16 mouse cellular contexts compared by ENCODE assay signal in the genomic region with DNA sequence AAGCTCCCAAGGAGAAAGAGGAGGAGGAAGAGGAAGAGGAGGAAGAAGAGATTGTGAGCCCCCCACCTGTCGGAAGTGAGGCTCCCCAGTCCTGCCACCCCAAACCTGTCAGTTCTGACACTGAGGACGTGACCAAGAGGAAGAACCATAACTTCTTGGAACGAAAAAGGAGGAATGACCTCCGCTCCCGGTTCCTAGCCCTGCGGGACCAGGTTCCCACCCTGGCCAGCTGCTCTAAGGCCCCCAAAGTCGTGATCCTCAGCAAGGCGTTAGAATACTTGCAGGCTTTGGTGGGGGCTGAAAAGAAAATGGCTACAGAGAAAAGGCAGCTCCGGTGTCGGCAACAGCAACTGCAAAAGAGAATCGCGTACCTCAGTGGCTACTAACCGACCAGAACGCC. TPM values are rescaled to one million over a fixed set of nuclear protein-coding genes. Genes with fewer than 3 reads are reported as not detected.
DNase-seq lines count a peak whose midpoint lies in the region; ATAC-seq and TF ChIP-seq lines count a peak whose summit lies in the region.
"Had no signal": no experiment of that assay in that cellular context is flagged by ENCODE, and none has a peak within 500 bp of the region (broad histone marks: within the 10 kb centered on the region; RNA-seq: fewer than 3 reads in every experiment).

No protein-coding gene starts in this region.

- no peaks in the 10 kb centered on the region; the same call in 1 of the 2 replicates for H3K36me3 ChIP-seq in embryonic facial prominence, embryonic 11.5 days (replicated peaks; ENCODE audit: control insufficient read depth, insufficient read depth, low read depth, low read length)
- peaks cover 31% of the 10 kb centered on the region for H3K36me3 ChIP-seq in forebrain, embryonic 14.5 days (ENCODE audit: control insufficient read depth, insufficient read depth, low read length)
- peaks cover 10% of the 10 kb centered on the region; the same call in 1 of the 2 replicates for H3K36me3 ChIP-seq in hindbrain, postnatal 0 days (ENCODE audit: insufficient read depth, low read length)
- H3K36me3 ChIP-seq in midbrain, postnatal 0 days (ENCODE audit: insufficient read depth, low read length) = peaks cover 14% of the 10 kb centered on the region; the same call in 1 of the 2 replicates
- H3K36me3 ChIP-seq: heart, embryonic 12.5 days; liver, embryonic 13.5 days had no signal

- no peak for ATAC-seq in embryonic facial prominence, embryonic 11.5 days (replicated peaks; ENCODE audit: insufficient number of reproducible peaks, low FRiP score, low TSS enrichment, low read depth)
- ATAC-seq in forebrain, embryonic 14.5 days = no peak
- no peak for ATAC-seq in hindbrain, postnatal 0 days
- ATAC-seq in midbrain, postnatal 0 days (ENCODE audit: low FRiP score) = no peak
- ATAC-seq: activated CD4-positive, CD25-positive, alpha-beta regulatory T cell, adult 4 months had no signal

- intact Hi-C loops in gastrocnemius, postnatal 14 days (cut with DNase I; ENCODE audit: low total_unique reads) = no loop called here

- H3K27ac ChIP-seq in embryonic facial prominence, embryonic 11.5 days (replicated peaks; ENCODE audit: low read depth, low read length) = no peak overlapping the region; the same call in 1 of the 2 replicates
- H3K27ac ChIP-seq in forebrain, embryonic 14.5 days (ENCODE audit: low read depth, low read length) = peak overlapping the region; percentile 84
- peak overlapping the region; percentile 75; the same call in 1 of the 2 replicates for H3K27ac ChIP-seq in hindbrain, postnatal 0 days
- peak overlapping the region; percentile 70; the same call in 1 of the 2 replicates for H3K27ac ChIP-seq in midbrain, postnatal 0 days (ENCODE audit: low read depth, low read length)
- H3K27ac ChIP-seq: liver, embryonic 13.5 days had no signal

- H3K9ac ChIP-seq in embryonic facial prominence, embryonic 11.5 days (replicated peaks; ENCODE audit: low read length) = 0 out of 2 replicates have a peak overlapping the region, but pooled peaks have one; percentile 7
- H3K9ac ChIP-seq in forebrain, embryonic 14.5 days (ENCODE audit: low read length) = peak overlapping the region; percentile 54
- H3K9ac ChIP-seq in hindbrain, postnatal 0 days (replicated peaks; ENCODE audit: low read length) = peak overlapping the region; percentile 29; the same call in 1 of the 2 replicates
- H3K9ac ChIP-seq in midbrain, postnatal 0 days (replicated peaks; ENCODE audit: low read length, poor library complexity, severe bottlenecking) = 0 out of 2 replicates have a peak overlapping the region, but pooled peaks have one; percentile 48
- H3K9ac ChIP-seq: heart, embryonic 12.5 days; liver, embryonic 13.5 days had no signal

- DNase-seq in embryonic facial prominence, embryonic 11.5 days (ENCODE audit: low spot score) = no peak
- DNase-seq in forebrain, embryonic 14.5 days (ENCODE audit: low spot score) = no peak
- DNase-seq in hindbrain, postnatal 0 days (ENCODE audit: low spot score) = no peak
- no peak for DNase-seq in midbrain, postnatal 0 days (ENCODE audit: low spot score)
- DNase-seq in spleen, adult 18-20 months = no peak
- no peak for DNase-seq in urinary bladder, postnatal 25 days (ENCODE audit: low spot score)
- DNase-seq in gastrocnemius, postnatal 14 days = no peak
- DNase-seq: cerebellum, adult 9-10 months; kidney, adult 9 months; liver, embryonic 13.5 days; lung, postnatal 14 days had no signal

- no peak for TF ChIP-seq CTCF in hindbrain, postnatal 0 days (IDR thresholded peaks at IDR 0.05; ENCODE audit: low read depth)
- TF ChIP-seq CTCF in midbrain, postnatal 0 days (IDR thresholded peaks at IDR 0.05) = no peak

- 62% methylated on average over 14 of the region's 14 CpGs for WGBS in embryonic facial prominence, embryonic 11.5 days
- 42% methylated on average over 14 of the region's 14 CpGs for WGBS in forebrain, embryonic 14.5 days
- 24% methylated on average over 14 of the region's 14 CpGs for WGBS in hindbrain, postnatal 0 days
- WGBS in midbrain, postnatal 0 days = 23% methylated on average over 14 of the region's 14 CpGs

- H3K27me3 ChIP-seq in embryonic facial prominence, embryonic 11.5 days (ENCODE audit: control insufficient read depth, insufficient read depth, low read length) = no peaks in the 10 kb centered on the region
- no peaks in the 10 kb centered on the region for H3K27me3 ChIP-seq in forebrain, embryonic 14.5 days (replicated peaks; ENCODE audit: control insufficient read depth, insufficient read depth, low read length)
- no peaks in the 10 kb centered on the region for H3K27me3 ChIP-seq in hindbrain, postnatal 0 days (ENCODE audit: insufficient read depth, low read length)
- no peaks in the 10 kb centered on the region for H3K27me3 ChIP-seq in midbrain, postnatal 0 days (ENCODE audit: insufficient read depth, low read length)

- no peaks in the 10 kb centered on the region for H3K4me1 ChIP-seq in embryonic facial prominence, embryonic 11.5 days (ENCODE audit: control insufficient read depth, insufficient read depth, low read length)
- peaks cover 22% of the 10 kb centered on the region for H3K4me1 ChIP-seq in forebrain, embryonic 14.5 days (ENCODE audit: control insufficient read depth, insufficient read depth, low read length)
- peaks cover 19% of the 10 kb centered on the region for H3K4me1 ChIP-seq in hindbrain, postnatal 0 days (ENCODE audit: insufficient read depth, low read length)
- H3K4me1 ChIP-seq in midbrain, postnatal 0 days (ENCODE audit: insufficient read depth, low read length) = peaks cover 9% of the 10 kb centered on the region; the same call in 1 of the 2 replicates

- no peak overlapping the region; the same call in 1 of the 2 replicates for H3K4me2 ChIP-seq in embryonic facial prominence, embryonic 11.5 days (ENCODE audit: low read depth, low read length)
- peak overlapping the region; percentile 73 for H3K4me2 ChIP-seq in forebrain, embryonic 14.5 days (ENCODE audit: low read length)
- peak overlapping the region; percentile 90 for H3K4me2 ChIP-seq in hindbrain, postnatal 0 days (ENCODE audit: low read depth, low read length)
- H3K4me2 ChIP-seq in midbrain, postnatal 0 days (ENCODE audit: low read depth, low read length, poor library complexity, severe bottlenecking) = peak overlapping the region; percentile 86
- H3K4me2 ChIP-seq: heart, embryonic 12.5 days; liver, embryonic 13.5 days had no signal

- no peaks in the 10 kb centered on the region for H3K9me3 ChIP-seq in embryonic facial prominence, embryonic 11.5 days (replicated peaks; ENCODE audit: control insufficient read depth, low read length)
- no peaks in the 10 kb centered on the region for H3K9me3 ChIP-seq in forebrain, embryonic 14.5 days (replicated peaks; ENCODE audit: control insufficient read depth, low read length)
- no peaks in the 10 kb centered on the region for H3K9me3 ChIP-seq in hindbrain, postnatal 0 days (ENCODE audit: low read length)
- H3K9me3 ChIP-seq in midbrain, postnatal 0 days (ENCODE audit: low read length) = no peaks in the 10 kb centered on the region
- H3K9me3 ChIP-seq: heart, embryonic 12.5 days; liver, embryonic 13.5 days had no signal

- H3K4me3 ChIP-seq in embryonic facial prominence, embryonic 11.5 days (ENCODE audit: low read depth, low read length) = no peak overlapping the region
- peak overlapping the region; percentile 91; the same call in 1 of the 2 replicates for H3K4me3 ChIP-seq in forebrain, embryonic 14.5 days (ENCODE audit: low read depth, low read length)
- peak overlapping the region; percentile 91; the same call in 1 of the 2 replicates for H3K4me3 ChIP-seq in hindbrain, postnatal 0 days (ENCODE audit: low read length)
- peak overlapping the region; percentile 80; the same call in 1 of the 2 replicates for H3K4me3 ChIP-seq in midbrain, postnatal 0 days (ENCODE audit: low read depth, low read length)
- H3K4me3 ChIP-seq: heart, embryonic 12.5 days; liver, embryonic 13.5 days had no signal

RNA-seq across cellular contexts. Expression of a gene that starts 4.7 kb away (rescaled TPM):
- polyA plus RNA-seq in embryonic facial prominence, embryonic 11.5 days (2014; fragmentation: Nextera tagmentation; extraction: Ambion mirVana) = 40.0 and 46.3 TPM in 2 replicates
- 70.5 and 77.4 TPM in 2 replicates for polyA plus RNA-seq in forebrain, embryonic 14.5 days (2014; fragmentation: Nextera tagmentation; extraction: Ambion mirVana)
- 67.5 and 79.4 TPM in 2 replicates for total RNA-seq in hindbrain, postnatal 0 days (2014; rRNA removed)
- 34.3 and 34.8 TPM in 2 replicates for polyA plus RNA-seq in hindbrain, postnatal 0 days (2015; fragmentation: Nextera tagmentation; extraction: Ambion mirVana)
- total RNA-seq in midbrain, postnatal 0 days (2014; rRNA removed) = 75.7 and 77.3 TPM in 2 replicates
- 37.6 and 42.2 TPM in 2 replicates for polyA plus RNA-seq in midbrain, postnatal 0 days (2015; fragmentation: Nextera tagmentation; extraction: Ambion mirVana)
- 1 to 10 TPM; 2.2 to 2.3 TPM for total RNA-seq in gastrocnemius, postnatal 14 days (2021)
- total RNA-seq: hematopoietic stem cell, adult 5-6 weeks; MEL had no signal
- polyA plus RNA-seq: activated CD4-positive, CD25-positive, alpha-beta regulatory T cell, adult 4 months had no signal

RNA-seq across cellular contexts. Expression of a gene that starts 16.3 kb away (rescaled TPM):
- polyA plus RNA-seq in embryonic facial prominence, embryonic 11.5 days (2014; fragmentation: Nextera tagmentation; extraction: Ambion mirVana) = 21.6 and 21.9 TPM in 2 replicates
- 29.4 and 32.7 TPM in 2 replicates for polyA plus RNA-seq in forebrain, embryonic 14.5 days (2014; fragmentation: Nextera tagmentation; extraction: Ambion mirVana)
- total RNA-seq in hindbrain, postnatal 0 days (2014; rRNA removed) = 11.1 and 18.5 TPM in 2 replicates
- polyA plus RNA-seq in hindbrain, postnatal 0 days (2015; fragmentation: Nextera tagmentation; extraction: Ambion mirVana) = 17.0 and 18.3 TPM in 2 replicates
- total RNA-seq in midbrain, postnatal 0 days (2014; rRNA removed) = 16.2 and 19.7 TPM in 2 replicates
- 17.3 and 18.5 TPM in 2 replicates for polyA plus RNA-seq in midbrain, postnatal 0 days (2015; fragmentation: Nextera tagmentation; extraction: Ambion mirVana)
- 10 to 100 TPM in 1 of 2 experiments, 1 to 10 TPM in 1; 8.3 to 12.2 TPM for total RNA-seq in gastrocnemius, postnatal 14 days (2021)

RNA-seq across cellular contexts. Expression of a gene that starts 39.1 kb away (rescaled TPM):
- 8.2 and 8.7 TPM in 2 replicates for polyA plus RNA-seq in embryonic facial prominence, embryonic 11.5 days (2014; fragmentation: Nextera tagmentation; extraction: Ambion mirVana)
- 31.3 and 36.8 TPM in 2 replicates for polyA plus RNA-seq in forebrain, embryonic 14.5 days (2014; fragmentation: Nextera tagmentation; extraction: Ambion mirVana)
- total RNA-seq in hindbrain, postnatal 0 days (2014; rRNA removed) = 63.6 and 68.0 TPM in 2 replicates
- polyA plus RNA-seq in hindbrain, postnatal 0 days (2015; fragmentation: Nextera tagmentation; extraction: Ambion mirVana) = 34.9 and 42.6 TPM in 2 replicates
- total RNA-seq in midbrain, postnatal 0 days (2014; rRNA removed) = 47.3 and 57.7 TPM in 2 replicates
- 30.3 and 34.6 TPM in 2 replicates for polyA plus RNA-seq in midbrain, postnatal 0 days (2015; fragmentation: Nextera tagmentation; extraction: Ambion mirVana)
- total RNA-seq in gastrocnemius, postnatal 14 days (2021) = under 1 TPM; 0.24 to 0.68 TPM
- total RNA-seq: gastrocnemius, adult 8-10 months; hematopoietic stem cell, adult 5-6 weeks had no signal
